Mouse (Mus musculus) common myeloid progenitor, adult 5-6 weeks (primary cell): ENCODE measurements around the gene Fyn. TPM values are rescaled to one million over a fixed set of nuclear protein-coding genes. Genes with fewer than 3 reads are reported as not detected.

ENCODE experiments used
- ATAC-seq: replicated peaks from 2 replicates; pipeline ENCODE4 v1.8.0; 2016; ENCODE audit warnings: low read depth, mild to moderate bottlenecking, moderate TSS enrichment, inconsistent platforms; ENCODE audit not compliant: poor library complexity, severe bottlenecking
- total RNA-seq: library from RNA; stranded (forward); fragments of 200-1000, 187-1606 nt; gene quantifications from 2 replicates; pipeline ENCODE4 v1.2.3, GENCODE M21; 2017

Fyn gene
- total RNA-seq, 1 experiment from 2014 or later, result 37.6 TPM

DNA sequence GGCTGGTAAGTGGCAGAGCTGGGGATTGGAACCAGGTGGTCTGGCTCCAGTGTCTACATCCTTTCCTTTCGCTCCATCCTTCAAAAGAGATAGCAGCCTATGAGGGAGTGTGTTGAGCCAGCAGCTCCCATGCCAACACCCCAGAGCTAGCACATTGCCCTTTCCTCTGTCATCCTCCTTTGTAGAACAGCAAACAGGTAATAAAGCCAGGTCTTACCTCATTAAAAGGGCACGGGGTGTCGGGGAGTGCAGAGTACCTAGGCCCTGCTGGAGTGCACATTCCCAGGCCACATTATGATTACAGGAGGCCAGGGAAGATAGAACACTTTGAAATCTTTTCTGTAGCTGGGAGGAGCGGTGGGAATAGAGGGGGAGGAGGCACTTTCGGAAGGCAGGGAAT, 8.6 kb downstream of the Fyn start:
- ATAC-seq, result no peak

DNA sequence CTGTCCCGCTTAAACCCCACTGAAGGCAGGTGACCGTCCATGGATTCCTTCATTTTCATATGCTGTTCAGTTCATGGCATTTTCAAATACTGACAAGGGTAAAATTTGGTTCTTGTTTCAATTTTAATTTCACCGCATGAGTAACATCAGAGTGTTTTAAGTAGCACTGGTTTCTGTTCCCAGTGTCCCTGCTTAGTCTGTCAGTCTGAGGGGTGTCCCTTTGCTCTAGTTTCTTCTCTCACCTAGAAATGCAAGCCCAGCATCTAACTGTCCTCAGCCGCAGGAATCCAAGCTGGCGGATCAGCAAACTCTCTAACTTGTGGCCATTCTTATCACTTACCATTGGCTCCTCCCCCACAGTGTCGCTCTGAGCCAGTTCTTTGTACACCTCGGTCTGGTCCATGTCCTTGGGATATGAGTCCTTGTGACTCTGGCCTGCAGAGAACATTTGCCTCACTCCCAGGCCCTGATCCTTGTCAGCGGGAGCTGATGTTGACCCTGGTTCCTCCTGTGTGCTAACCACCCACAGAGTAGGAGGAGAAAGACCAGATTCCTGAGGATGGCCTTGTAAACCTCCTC, 9.5 kb downstream of the Fyn start:
- no peak for ATAC-seq

DNA sequence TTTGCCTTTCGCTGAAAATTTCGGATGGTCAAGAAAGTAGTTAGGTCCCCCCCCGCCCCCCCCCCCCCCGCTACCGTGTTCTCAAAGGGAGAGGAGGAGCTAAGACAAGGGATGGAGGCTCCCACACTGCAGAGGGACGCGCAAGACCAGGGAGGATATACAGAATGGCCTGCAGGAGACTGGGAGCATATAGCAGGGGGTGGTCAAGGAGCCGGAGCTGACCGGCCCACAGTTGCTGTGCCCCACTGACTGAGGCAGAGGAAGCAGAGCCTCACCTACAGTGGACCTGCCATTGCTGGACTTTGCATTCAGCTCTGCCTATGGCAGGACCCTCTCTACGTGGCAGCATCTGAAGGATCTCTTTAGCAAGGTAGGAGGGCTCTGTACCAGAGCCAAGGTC, 10.6 kb downstream of the Fyn start:
- ATAC-seq, result no peak

DNA sequence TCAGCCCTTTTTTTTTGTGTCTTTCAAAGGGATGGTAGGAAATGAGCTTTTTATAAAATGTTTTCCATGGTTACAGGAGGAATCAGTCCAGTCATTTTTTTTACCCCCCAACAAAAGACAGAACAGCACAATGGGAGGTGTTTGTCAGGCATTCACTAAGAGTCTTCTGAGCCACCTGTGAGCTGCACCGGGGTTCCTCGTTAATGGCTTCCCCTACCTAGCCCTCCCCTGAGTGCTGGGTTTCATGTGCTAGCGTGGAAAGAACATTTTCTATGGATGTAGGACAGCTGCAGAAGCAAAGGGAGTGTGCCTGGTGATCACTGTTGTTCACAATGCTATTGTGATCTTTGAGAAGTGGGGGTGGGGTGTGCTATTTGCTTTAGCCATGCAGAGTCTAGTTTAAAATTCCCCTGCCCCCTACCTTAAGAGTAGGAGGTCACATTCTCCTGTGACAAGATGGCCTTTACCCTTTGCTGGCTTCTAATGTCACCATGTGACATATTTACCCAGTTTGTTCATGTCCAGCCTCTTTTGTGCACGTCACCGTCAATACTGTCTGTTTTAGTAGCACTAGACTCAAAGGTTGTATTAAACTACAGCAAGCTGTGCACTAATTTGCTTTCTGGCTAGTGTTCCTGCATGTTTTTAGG, 11.2 kb downstream of the Fyn start:
- no peak for ATAC-seq

DNA sequence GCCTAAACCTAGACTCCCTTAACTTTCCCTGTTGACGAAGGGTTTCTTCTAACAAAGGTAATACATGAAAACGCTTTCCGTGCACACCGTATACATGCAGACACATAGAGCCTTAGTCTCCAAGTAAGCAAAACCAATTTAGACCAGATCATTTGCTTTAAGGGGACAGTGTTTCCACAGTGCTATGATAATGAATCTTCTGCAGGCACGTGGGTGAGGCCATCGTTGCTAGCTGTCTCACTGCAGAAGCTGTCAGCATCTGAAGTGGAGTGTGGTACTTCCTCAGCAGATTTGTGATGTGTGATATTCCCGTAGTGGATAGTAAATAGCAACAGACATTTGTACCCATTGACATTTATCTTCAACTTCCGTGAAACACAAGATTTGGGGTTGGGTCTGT, 16.6 kb downstream of the Fyn start:
- ATAC-seq, result no peak

DNA sequence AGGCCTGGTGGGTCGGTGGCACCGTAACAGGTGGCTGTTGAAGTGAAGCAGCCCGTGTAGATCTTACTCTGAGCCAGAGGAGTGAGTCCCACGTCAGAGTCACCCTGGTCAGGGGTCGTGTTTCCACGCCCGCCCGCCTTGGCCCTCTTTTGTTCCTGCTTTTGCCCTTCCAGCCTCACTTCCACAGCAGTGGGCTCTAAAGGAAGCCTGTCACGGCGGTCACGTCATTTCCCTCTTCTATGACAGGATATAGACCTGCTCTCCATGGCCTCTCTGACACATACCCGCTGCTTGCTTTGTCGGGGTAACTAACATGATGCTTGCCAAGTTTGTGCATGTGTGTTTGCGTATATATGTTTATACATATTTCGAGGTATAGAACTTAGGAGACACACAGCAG, 17.5 kb downstream of the Fyn start:
- peak; percentile 50; the same call in 1 of the 2 replicates for ATAC-seq

DNA sequence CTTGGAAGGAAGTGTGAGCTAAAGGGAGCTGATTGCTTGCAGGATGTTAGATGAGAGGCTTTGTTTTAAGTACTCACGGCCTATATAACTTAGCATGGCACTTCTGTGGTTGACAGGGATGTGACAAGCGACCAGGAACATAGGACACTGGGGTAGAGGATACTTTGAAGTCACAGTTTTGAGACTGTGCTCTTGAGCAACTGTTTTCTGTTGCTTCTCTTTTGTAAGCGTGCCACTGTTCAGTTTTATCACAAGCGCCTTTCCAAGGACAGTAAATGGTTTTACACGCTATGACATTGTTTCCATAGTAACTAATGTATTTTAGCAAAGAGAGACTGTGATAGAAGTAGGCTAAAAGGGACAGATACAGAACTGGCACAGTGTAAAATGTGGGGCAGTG, 18.4 kb downstream of the Fyn start:
- ATAC-seq, result no peak

DNA sequence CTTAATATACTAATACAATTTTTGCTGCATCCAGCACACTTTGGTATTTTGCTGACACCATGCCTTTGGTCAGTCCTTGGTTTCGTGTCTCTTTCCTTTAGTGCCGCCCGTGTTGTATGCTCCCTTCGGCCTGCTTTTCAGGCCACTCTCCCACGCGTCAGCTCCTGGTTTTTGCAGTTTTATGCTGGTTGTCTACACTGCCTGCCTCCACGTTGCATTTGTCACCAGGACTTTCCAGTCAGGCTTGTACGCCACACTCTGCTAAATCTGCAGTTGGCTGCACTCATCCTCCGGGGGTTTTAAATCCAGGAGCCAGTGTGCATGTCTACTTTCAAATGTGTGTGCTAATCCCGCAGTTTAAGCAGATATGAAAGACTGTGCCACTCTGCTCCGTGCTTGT, 18.9 kb downstream of the Fyn start:
- ATAC-seq, result no peak

DNA sequence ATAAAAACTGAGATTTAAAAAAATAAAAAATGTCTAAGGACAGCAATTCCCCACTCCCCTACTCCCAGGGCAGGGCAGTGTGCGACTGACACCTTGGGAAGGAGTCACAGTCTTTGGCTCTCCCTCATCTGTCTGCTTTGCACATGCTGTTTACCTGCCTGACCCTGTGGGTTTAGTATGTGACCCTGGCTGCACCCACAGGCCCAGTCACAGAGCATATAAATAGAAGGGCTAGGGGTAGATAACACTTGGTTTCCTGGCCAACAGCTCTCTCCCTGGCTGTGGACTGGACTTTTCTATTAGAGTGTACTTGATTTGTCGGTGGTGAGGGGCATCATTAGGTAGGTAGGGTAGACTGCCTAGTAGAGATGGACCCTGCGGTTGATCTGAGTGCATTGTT, 19.5 kb downstream of the Fyn start:
- no peak for ATAC-seq

DNA sequence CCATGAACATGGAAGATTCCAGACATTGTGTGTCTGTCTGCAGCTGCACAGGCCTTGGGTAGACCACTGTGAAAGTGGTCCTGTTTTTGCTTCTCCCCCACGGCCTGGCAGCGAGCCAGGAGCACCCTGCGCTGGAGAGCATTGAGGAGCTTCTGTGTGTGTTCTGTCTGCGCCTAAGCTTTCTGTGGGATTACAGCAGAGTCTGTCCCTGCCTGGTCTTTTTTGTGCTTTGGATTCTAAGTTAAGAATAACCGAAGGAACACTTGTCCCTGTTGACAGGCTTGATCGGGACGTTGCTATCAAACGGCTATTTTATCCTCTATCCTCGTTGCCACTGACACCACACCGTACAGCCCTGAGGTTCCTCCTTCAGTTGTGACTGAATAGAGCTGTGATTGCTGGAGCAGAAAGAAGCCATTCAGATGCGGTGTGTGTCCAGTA, 20.8 kb downstream of the Fyn start:
- ATAC-seq, result no peak

DNA sequence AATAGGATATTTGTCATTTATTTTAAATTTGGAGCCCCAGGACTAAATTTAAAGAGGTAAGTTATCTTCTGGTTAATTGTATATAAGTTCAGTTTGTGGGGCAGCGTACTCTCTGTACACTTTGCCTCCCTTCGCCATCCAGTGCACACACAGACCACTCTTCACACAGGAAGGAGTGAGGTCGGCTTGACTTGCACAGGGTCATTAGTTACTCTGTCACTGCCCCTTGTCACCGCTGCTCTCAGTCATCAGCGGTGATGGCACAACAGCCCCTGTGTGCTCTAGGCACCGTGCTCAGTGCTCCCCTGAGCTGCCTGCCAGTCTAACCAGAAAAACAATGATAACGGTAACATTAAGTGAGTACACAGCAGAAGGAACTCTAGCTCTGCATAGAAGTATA, 21.9 kb downstream of the Fyn start:
- ATAC-seq, result no peak

DNA sequence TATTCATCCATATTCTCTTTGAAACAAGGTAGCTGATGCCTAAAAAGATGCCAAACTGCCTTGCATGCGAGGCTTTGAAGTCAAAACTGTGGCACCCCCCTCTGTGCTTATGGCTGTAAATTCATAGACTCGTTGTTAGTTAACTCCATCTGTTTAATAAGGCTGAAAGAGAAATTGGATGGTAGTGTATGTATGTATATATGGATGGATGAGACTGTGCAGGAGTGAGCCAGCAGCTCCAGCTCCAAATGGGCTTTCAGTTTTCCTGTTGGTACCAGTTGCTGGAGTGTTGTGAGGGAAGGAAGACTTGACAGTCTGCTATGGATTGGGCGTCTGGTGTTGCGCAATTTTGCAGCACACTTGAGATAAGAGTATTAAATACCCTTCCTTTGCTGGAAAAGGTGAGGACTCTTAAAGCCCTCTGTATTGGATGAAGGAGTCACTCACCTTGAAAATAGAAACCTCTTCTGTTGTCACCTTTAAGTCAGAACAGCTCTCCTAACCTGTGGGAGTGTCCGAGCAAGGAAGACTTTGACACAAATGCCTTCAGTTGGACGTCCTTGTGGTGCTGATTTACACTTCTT, 24.3 kb downstream of the Fyn start:
- no peak for ATAC-seq

DNA sequence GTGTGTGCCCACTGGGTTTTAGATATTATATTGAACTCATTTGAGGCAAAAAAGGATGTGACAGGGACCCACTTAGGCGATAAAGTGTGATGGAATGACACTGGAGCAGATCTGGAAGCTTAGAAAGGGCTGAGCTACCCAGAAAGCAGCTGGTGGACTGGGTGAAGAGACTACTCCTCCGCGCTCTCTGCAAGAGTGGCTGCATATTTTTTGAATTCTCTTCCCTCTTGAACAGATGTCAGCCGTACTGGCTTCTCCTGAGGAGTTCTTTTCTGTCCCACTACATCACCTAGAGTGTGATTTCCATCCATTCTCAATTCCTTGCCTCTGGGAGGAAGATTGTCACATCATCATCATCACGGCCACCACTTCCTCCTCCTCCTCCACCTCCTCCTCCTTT, 26.9 kb downstream of the Fyn start:
- no peak for ATAC-seq

DNA sequence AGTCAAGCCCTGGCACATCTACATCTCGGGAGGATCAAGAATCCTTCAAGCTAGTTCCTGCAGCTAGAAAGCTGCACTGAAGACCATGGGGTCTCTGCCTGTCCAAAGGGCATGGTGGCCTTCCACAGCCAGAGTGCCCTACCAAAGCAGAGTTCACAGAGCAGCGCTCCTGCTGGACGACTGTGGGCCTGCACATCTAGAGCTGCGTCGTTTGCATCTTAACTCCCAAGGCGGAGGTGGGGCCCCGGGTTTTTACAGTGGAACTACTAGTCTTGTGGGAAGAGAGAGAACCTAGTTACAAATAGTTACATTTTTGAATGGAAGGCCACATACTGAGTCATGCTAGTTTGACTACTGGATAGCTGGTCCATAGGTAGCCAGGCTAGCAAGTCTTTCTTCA, 30.3 kb downstream of the Fyn start:
- ATAC-seq, result no peak

DNA sequence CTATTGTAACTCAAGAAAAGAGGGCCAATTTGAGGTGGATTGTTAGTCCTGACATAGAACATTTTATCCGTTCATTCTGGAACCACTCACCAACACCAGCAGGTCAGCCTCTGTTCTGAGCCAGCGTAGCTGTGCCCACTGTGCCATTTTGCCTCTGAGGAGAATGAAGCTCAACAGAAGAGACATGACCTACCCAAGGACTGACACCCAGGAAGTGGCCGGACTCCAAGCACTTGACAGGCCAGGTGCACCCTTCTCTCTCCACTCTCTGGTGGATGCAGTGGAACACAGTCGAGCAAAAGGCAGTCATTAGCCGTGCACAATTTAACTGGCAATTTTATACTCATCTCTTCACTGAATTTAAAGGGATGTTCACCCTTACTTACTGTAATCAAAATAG, 31.5 kb downstream of the Fyn start:
- no peak for ATAC-seq

DNA sequence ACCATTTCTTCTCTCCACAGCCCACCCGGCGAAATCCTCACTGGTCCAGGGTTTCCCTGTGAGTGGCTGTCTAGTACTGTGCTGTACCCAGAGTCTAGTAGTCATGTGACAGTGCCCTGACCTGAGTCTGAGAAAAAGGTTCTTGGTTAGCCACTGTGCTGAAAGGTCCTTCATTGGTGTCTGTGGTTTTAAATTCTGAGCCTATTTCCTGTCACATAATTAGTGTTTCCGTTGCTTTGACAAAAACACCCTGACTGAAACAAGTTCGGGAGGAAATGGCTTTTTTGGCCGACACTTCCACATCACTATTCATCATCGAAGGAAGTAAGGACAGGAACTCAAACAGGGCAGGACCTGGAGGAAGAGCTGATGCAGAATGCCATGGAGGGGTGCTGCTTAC, 33.8 kb downstream of the Fyn start:
- ATAC-seq, result peak; percentile 57

DNA sequence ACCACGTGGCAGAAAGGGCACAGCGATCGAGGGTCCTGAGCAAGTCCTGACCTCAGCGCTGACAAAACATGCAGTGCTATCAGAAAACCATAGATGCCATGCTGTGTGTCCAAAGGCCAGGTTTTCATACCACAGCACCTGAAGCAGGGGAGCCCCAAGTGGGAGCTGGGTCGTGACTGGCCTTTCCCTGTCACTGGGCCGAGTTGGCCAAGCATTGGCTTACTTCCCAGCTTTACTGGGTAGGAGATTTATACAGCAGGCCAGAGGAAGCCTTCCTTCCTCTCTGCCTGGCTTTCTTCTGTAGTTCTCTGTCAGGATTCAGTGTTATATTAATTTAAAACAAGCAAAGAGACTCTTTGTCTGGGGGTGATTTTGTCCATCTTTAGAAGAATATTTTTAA, 35.1 kb downstream of the Fyn start:
- no peak for ATAC-seq

DNA sequence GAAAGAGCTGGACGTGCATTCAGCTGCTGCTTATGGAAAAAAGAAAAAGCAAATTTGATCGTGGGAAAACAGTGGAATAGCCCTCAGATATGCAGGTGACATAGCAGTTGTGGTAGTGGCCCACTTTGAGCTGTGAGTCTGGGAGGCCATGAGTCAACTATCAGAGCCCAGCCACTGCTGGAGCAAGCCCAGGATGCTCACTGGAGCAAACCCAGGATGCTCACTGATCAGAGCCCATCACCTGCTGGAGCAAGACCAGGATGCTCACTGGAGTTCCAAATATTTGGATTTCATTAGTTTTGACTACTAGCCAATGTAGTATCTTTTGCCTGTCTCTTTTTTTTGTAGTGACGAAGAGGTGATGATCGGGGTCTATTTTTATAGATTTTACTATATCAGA, 35.5 kb downstream of the Fyn start:
- no peak for ATAC-seq

DNA sequence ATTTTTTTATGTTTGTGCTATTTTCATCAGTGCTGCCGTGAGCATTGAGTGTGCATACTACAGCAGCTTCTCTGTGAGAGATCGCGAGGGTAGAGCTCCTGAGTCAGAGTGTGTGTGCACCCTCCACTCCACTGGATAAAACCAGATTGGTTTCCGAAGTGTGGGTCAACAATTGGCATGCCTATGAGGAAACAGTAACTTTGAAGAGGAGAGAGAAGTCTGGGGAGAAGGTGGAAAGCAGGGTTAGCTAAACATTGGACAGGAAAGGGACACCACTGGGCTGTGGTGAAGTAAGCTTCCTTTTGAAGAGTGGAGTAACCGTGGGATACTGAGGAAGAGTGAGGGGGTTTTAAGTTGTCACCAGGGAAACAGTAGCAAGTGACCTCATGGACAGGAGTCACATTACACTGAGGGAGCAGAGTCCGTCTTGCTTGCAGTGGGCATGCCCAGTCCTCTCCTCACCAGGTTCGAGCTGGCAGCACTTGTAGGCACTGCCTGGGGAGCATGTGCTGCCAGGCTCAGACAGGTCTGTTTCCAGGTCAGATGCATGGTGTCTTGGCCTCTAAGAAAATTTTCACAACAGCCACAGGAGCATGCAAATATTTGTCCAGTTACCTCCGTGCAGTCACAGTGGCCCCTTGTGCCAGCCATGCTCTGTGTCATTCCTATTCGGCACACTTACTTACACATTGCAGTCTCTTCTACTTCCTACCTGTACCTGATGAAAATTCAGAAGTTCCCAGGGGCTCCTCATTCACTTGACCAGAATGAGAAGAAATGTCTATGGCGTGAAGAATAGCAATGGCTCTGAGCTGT, 37.5 kb downstream of the Fyn start:
- ATAC-seq, result 0 out of 2 replicates have a peak, but pooled peaks have one; percentile 27

DNA sequence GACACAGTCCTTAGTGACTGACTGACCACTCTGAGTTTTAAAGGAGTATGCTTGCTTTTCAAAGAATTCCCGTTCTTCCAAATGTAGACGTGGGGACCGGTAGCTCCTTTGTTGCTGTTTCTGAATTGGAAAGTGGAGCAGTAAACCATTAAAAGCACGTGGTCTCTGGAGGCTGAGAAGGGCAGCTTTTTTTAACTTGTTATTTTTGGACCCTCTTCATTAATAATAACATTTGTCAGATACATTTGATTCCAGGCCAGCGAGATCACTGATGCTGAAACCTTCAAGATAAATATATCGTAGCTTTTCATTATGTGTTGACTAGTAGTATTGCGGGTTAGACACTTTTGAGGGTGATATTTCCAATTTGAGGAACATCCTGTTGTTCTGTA, 38.1 kb downstream of the Fyn start:
- no peak for ATAC-seq

DNA sequence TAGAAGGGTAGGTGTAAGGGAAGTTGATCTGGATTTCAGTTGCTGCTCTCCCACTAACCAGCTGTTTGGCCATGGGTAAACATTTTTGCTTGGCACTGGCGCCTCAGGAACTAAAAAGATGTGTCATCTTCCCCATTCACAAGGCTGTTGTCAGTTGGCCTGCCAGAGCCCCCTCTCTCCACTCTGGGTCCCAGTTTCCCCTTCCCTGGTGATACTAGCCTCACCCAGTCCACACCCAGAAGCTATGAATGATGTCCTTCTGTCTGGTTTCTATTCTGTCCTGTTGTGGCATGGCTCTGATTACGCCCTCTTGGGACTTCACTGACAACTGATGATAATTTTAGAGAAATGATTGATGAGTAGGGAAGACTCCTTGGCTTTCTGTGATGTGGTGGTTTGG, 38.9 kb downstream of the Fyn start:
- ATAC-seq, result no peak
